Mouse (Mus musculus) left cerebral cortex, postnatal 25 days (tissue): ENCODE measurements around the gene Pum1. TPM values are rescaled to one million over a fixed set of nuclear protein-coding genes. Genes with fewer than 3 reads are reported as not detected.

ENCODE experiments used
- DNase-seq, 2 experiments: peaks; one replicate each; pipeline ENCODE4 v3.0.0; 2022; ENCODE audit warnings: low spot score in 2 of 2, mixed read lengths in 1 of 2
- intact Hi-C: fragments of 180-260 bp; cut with DNase I; formaldehyde crosslinking; loops from one replicate; pipeline ENCODE4 v1.15.1; 2025
- total RNA-seq, 2 experiments: library from RNA; stranded (reverse); gene quantifications; 2 replicates each; pipeline ENCODE4 v1.2.3; 2021

Gene Pum1
- total RNA-seq, 2 experiments from 2014 or later = 112 to 114 TPM

DNA sequence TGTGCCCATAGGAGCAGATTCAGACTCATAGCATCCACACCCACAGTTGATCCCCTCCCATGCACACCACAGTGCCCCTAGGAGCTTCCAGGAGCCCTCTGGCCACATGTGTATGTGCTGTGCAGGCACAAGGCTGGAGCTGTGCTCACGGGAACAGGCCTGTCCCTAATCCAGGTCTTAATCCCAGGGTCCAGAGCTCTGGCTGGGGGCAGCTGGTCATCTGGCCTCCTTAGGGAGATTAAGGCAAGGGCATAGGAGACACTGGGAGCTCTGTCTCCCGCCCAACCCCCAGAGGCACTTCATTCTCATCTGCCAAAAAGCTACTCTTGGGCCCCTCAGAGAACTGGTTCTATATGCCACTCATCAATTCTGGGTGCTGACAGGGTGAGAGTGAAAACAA, 140.5 kb downstream of the Pum1 start:
- intact Hi-C loops = no loop called here
- no peak for DNase-seq

DNA sequence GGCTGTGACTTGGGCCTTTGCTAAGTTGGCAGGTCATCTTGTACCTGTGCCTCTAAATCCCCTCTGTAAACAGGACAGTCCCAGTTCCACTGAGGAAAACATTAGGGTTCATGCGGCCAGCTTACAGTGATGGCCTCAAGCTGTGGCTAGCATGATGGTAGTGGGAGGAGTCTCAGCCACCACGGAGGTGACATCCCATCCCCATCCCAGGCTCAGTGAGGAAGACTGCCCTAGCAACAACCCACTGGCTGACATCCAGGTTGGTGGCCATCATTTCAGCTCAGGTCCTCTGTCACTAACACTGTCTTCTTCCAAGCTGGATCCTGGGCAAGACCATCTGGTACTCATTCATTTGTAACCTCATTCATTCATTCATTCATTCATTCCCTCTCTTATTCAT, 141.2 kb downstream of the Pum1 start:
- intact Hi-C loops = no loop called here
- DNase-seq = no peak

DNA sequence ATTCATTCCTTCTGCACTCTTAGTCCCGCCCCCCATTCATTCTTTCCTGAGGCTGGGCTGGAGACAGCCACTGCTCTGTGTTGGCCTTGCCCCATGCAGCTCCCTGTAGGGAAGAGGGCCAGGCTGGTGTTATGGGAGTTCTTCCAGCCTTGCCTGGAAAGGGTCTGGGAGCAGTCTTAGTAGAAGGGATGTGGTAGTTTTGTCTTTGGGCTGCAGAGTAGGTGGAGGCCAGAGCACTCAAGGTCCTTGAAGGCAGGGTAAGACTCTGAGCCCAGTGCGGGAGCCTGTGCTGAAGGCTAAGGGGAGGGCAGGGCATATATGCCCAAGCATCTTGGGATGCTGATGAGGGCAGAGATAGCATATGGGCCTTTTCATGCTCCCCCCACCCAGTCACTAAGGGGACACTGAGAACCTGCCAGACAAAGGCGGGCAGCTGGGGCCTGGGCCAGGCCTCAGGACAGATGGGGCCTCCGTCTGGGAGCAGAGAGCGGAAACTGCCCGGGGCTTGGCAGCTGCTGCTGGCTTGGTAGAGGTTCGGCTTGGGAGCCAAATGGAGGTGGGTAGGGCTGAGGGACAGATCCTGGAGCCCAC, 141.7 kb downstream of the Pum1 start:
- peak; percentile 52 to 62 for DNase-seq
- intact Hi-C loops = no loop called here

- intact Hi-C loops = no loop called here
These were observed 142.6 kb downstream of the Pum1 start for GRCm38 (mm10) chr4:130805746-130806145.

GRCm38 (mm10) chr4:130806746-130807145, 143.6 kb downstream of the Pum1 start:
- intact Hi-C loops = no loop called here
- DNase-seq = no peak

More at GRCm38 (mm10) chr4:130805746-130806145, 142.6 kb downstream of the Pum1 start:
- no peak for DNase-seq

- intact Hi-C loops = no loop called here
- DNase-seq = no peak
These were observed 146.7 kb downstream of the Pum1 start for GRCm38 (mm10) chr4:130809784-130810183.

DNA sequence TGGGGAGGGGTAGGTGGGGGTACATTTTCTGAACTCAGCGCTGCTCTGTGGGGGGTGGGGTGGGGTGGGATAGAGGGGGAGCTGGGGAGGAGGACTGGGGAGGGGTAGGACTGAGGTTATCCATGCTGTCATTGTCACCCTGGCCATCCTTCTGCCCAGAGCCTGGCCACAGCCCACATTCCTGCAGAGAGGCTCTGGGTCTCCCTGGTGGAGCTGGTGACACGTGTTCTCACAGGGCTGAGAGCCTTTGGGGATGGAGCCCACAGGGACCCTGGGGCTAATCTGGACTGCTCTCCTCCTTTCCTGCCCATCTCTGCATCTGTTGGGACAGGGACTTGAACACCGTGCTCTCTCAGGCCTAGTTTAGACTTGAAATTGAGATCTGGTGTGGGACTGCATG, 147.7 kb downstream of the Pum1 start:
- intact Hi-C loops = no loop called here
- DNase-seq = no peak

DNA sequence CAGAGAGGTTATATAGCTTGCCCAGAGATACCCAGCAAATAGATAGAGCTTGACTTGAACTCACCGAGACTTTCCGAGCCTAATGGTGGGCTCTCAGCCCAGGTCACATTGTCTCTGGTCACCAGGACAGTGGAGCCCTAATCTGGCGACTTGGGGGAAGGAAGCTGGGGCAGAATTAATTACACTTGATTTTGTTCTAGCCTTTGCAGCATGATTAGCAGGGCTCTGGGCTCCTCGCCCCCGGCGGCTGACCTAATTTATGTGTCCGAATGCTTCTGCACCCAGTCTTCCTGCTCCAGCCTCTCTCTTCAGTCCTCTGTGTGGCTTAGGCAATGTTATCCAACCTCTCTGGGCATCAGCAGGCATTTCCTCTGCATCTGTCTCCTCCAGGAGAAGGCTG, 148.3 kb downstream of the Pum1 start:
- DNase-seq = peak in 1 of 2 experiments; percentile 33
- intact Hi-C loops = no loop called here

DNA sequence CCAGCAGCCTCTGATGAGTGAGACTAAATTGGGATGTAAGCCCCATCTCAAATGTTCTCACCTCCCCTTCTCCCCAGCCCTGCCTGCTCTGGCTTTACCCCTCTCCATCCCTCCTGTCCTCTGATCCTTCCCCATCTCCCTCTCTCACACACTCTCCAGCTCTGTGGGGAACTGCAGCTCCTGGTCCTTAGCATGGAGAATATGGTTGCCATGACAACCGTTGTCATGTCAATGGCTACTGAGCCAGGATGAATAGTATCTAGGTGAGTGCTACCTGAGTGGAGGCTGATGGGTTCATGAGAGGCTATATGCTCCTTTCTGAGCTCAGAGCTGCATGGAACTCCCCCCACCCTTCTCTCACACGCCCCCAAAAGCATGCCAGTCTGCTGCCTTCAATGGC, 150.8 kb downstream of the Pum1 start:
- peak; percentile 65 to 76 for DNase-seq
- intact Hi-C loops = no loop called here

DNA sequence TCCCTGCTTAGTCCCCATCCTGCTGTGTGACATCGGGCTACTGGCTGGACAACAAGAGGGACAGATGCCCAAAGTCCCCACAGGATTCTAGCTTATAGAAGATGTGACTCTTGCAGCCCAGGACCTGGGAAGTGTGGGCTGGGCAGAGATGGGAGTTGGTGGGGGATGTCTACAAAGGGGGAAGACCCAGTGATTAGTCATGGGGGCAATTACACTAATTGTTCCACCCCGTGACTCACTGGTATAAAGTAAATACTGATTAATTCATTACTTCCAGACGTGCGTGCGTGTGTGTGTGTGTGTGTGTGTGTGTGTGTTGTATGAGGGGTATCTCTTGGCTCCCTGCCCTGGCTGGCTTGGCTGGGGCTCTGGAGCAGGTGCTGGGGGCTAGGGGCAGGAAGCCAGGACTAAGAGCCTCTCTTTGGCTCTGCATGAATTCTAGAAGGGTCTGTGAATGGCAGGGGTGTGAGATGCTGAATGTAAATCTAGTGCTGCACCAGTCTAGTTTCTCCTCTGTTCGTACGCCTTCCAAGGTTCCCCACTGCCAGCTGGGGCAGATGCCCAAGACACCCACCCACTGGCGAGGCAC, 151.7 kb downstream of the Pum1 start:
- intact Hi-C loops = no loop called here
- DNase-seq = peak in 1 of 2 experiments; percentile 52

- intact Hi-C loops = no loop called here
- peak in 1 of 2 experiments; percentile 48 for DNase-seq
These were observed 152.7 kb downstream of the Pum1 start for GRCm38 (mm10) chr4:130815860-130816259.

DNA sequence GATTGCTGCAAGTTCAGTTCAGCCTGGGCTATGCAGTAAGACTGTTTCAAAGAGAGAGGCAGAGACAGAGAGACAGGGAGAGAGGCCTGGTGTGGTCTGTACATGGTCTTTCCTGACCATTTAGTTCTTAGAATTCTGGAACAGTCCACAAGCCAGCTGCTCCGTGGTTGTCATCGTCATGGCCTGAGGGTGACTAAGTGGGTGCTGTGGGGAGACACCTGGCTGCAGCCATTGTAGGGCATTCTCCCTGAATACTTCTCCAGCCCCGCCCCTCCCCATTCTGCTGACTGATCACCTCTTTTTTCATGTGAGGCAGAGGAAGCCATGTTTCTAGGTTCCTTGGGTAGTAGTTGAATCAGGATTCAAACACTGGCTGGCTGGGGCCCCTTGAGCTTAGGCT, 156.7 kb downstream of the Pum1 start:
- no peak for DNase-seq
- intact Hi-C loops = no loop called here

DNA sequence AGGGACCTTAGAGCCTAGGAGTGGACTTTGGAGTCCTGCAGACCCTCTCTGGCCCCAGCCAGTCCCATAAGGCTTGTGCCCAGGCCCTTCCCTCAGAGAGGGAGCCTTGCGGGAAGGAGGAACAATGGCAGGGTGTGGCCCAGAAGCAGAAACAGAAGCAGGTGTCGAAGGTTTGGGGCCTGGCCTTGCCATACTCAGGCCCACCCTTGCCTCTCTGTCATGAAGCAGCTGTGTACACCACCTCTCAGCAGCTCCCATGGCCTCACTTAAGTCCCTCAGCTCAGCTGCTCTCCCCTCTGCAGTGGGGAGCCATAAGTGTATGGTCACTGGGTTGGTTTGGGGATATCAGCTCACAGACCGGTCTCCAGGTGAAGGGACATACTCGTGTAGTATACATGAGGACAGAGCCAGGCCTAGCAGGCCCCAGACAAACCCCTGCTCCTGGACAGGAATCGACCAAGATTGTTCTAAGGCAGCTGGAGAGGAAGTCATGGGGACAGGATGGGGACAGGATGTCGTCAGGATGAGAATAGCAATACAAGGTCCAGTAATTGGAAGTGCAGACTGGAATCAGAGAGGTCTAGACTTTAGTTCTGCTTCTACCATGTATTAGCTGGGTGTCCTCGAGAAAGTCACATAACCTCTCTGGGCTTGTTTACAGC, 157.6 kb downstream of the Pum1 start:
- intact Hi-C loops = no loop called here
- DNase-seq = no peak

- intact Hi-C loops = no loop called here
- peak; percentile 51 to 62 for DNase-seq
These were observed 165.9 kb downstream of the Pum1 start for GRCm38 (mm10) chr4:130828851-130829673.

Other genes starting within 250 kb of the Pum1 start
- 10 to 100 TPM; 30.1 to 32.8 TPM for gene Nkain1, start 89.1 kb upstream of the Pum1 start, total RNA-seq
- 100 to 1,000 TPM; 167 to 181 TPM for gene Sdc3, start 129.2 kb downstream of the Pum1 start, total RNA-seq
- gene Laptm5, start 249.8 kb downstream of the Pum1 start, total RNA-seq = 10 to 100 TPM; 29.6 to 36.5 TPM